Mouse (Mus musculus): ENCODE results near the gene Cerk.

DNA sequence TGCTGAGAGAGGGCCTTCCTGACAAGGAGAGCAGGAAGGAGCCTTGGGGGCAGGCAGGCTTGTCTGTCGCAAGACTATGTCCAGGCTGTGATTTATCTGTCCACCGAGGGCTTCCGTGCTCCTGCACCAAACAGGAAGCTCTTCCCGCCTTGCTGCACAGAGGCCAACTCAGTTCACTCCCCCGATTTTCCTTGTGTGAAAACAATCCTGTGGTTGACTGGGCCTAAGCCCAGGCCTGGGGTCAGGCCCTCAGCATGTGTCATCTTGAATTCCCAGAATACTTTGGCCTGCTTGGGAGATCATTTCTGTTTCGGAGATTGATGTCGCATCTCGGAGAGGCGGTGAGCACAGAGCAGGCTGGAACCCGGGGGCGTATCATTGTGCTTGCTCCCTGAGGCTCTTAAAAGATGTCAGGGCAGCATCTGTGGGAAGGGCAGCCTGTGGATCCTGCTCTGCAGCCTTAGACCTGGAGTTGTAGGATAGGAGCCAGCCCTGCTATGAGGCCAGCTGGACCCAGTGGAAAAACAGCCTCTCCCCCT lies 95.9 kb downstream of the Cerk start:
- TF ChIP-seq CTCF (IDR thresholded peaks at IDR 0.05; ENCODE audit: insufficient read depth, low read depth, low read length) (no peak), POLR2A (IDR thresholded peaks at IDR 0.05; ENCODE audit: insufficient read depth, low read depth, low read length) (no peak)
